Mouse (Mus musculus): ENCODE results near the gene Ndrg3. TPM values are rescaled to one million over a fixed set of nuclear protein-coding genes. Genes with fewer than 3 reads are reported as not detected.
"Not testable (repeated sequence)": the region's sequence is repeated elsewhere in the genome, so short reads cannot be mapped to it uniquely, and the experiment has no call there.

The Ndrg3 gene
- polyA plus RNA-seq, 1 experiment from 2014 or later: 48.2 TPM

DNA sequence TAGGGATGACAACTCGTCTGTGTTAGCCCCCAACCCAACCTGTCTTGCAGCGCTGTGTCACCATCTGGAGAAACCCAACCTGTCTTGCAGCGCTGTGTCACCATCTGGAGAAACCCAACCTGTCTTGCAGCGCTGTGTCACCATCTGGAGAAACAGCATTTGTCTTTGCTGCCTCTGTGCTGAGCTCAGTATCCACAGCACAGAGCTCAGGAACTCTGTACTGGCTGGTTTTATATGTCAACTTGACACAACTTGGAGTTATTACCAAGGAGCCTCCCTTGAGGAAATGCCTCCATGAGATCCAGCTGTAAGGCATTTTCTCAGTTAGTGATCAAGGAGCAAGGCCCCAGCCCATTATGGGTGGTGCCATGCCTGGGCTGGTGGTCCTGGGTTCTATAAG lies 66.8 kb downstream of the Ndrg3 start:
- DNase-seq (ENCODE audit: low spot score); H3K4me2 ChIP-seq (replicated peaks; ENCODE audit: low read depth, low read length); ATAC-seq (ENCODE audit: low FRiP score); H3K27me3 ChIP-seq (ENCODE audit: control insufficient read depth, insufficient read depth, low read length); H3K9me3 ChIP-seq (ENCODE audit: control insufficient read depth, low read length); H3K9ac ChIP-seq (ENCODE audit: low read depth, low read length); H3K27ac ChIP-seq (ENCODE audit: low read depth, low read length); H3K4me1 ChIP-seq (replicated peaks; ENCODE audit: control insufficient read depth, insufficient read depth, low read length); H3K36me3 ChIP-seq (ENCODE audit: control insufficient read depth, insufficient read depth, low read length); H3K4me3 ChIP-seq (ENCODE audit: low read depth, low read length): not testable (repeated sequence)
- 93% methylated on average over 4 of the region's 4 CpGs for WGBS

DNA sequence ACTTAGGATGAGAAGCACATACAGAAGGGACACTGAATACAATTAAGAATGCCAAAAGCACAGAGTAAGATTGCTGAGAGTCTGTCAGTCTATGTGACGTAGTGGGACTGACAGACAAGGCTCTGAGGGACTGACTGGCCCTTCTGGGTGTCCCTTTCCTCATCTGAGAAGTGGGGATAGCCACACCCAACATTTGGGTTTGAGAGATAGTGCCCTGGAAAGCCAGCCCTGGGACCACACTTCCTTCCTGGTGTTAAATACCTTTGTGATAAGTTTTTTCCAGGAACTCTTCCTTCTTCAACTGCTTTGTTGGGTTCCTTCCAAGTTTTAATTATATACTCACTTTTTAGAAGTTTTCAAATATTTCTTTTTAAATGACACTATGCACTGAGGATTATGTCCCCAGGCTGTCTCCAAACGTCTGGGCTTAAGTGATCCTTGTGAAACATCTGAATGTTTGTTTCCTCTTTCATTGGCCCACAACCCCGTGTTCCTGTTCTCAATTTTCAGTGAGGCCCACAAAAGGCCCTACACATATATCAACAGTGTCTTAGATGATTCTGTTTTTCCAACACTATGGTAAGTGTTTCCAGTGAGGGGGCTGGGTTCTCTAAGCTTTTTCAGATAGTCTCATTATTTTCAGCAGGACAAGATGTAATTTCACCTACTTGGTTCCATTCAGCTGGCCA lies 67.5 kb downstream of the Ndrg3 start:
- Histone ChIP-seq H3K4me3 (ENCODE audit: low read depth, low read length) (no peak overlapping the region), H3K27ac (ENCODE audit: low read depth, low read length) (no peak overlapping the region), H3K9ac (ENCODE audit: low read depth, low read length) (no peak overlapping the region), H3K4me1 (replicated peaks; ENCODE audit: control insufficient read depth, insufficient read depth, low read length) (no peaks in the 10 kb centered on the region), H3K4me2 (replicated peaks; ENCODE audit: low read depth, low read length) (no peak overlapping the region), H3K9me3 (ENCODE audit: control insufficient read depth, low read length) (no peaks in the 10 kb centered on the region), H3K27me3 (ENCODE audit: control insufficient read depth, insufficient read depth, low read length) (no peaks in the 10 kb centered on the region), H3K36me3 (ENCODE audit: control insufficient read depth, insufficient read depth, low read length) (no peaks in the 10 kb centered on the region)
- 72% methylated on average over 3 of the region's 3 CpGs for WGBS
- DNase-seq (ENCODE audit: low spot score) (no peak), ATAC-seq (ENCODE audit: low FRiP score) (no peak)

DNA sequence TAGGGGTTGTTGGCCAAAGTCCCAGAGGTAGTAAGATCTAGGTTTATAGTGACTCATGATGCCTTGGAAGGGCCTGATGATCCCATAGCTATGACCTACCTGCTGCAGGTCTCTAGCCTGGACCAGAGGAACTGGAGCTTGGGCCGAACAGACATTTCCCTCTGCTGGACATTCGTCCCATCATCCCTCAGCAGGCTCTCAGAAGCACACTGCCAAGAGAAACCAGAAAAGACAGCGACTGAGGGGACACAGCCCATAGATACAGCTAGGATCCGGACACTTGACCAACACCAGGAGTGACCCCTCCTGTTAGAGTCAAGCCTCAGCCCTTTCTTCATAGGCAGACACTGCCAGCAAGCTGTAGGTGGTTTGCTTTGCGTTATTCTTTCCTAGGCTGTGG lies 68.8 kb downstream of the Ndrg3 start:
- H3K36me3 ChIP-seq (ENCODE audit: control insufficient read depth, insufficient read depth, low read length): no peaks in the 10 kb centered on the region
- no peak for ATAC-seq (ENCODE audit: low FRiP score)
- WGBS: 84% methylated on average over 5 of the region's 5 CpGs

DNA sequence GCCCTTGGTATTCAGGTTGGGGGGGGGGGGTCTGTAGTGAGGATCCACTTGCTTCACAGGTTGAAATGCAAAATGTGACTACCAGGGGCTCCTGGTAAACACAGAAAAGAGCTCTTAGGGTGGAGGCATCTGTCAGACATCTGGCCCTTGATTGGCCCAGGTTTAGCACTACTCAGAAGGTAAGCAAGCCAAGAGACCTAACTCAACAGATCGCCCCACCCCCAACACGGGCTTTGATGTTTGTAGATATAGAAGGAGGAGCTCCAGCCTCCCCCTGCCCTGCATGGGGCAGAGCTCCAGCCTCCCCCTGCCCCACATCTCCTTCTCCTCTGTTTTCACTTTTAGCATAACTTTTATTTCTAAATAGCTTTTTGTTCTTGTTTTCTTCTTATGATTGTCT lies 72.1 kb downstream of the Ndrg3 start:
- H3K4me1 ChIP-seq (replicated peaks; ENCODE audit: control insufficient read depth, insufficient read depth, low read length): no peaks in the 10 kb centered on the region
- WGBS: 49% methylated on average over 2 of the region's 2 CpGs
- ATAC-seq (ENCODE audit: low FRiP score) (no peak), DNase-seq (ENCODE audit: low spot score) (no peak)
- no peaks in the 10 kb centered on the region for H3K9me3 ChIP-seq (ENCODE audit: control insufficient read depth, low read length)
- no peak overlapping the region for H3K9ac ChIP-seq (ENCODE audit: low read depth, low read length)
- H3K36me3 ChIP-seq (ENCODE audit: control insufficient read depth, insufficient read depth, low read length): no peaks in the 10 kb centered on the region
- no peak overlapping the region for H3K4me3 ChIP-seq (ENCODE audit: low read depth, low read length)
- no peak overlapping the region for H3K27ac ChIP-seq (ENCODE audit: low read depth, low read length)
- H3K27me3 ChIP-seq (ENCODE audit: control insufficient read depth, insufficient read depth, low read length): no peaks in the 10 kb centered on the region
- no peak overlapping the region for H3K4me2 ChIP-seq (replicated peaks; ENCODE audit: low read depth, low read length)

More for the DNA sequence above, 68.8 kb downstream of the Ndrg3 start:
- Histone ChIP-seq H3K4me1 (replicated peaks; ENCODE audit: control insufficient read depth, insufficient read depth, low read length) (no peaks in the 10 kb centered on the region), H3K9ac (ENCODE audit: low read depth, low read length) (no peak overlapping the region), H3K27me3 (ENCODE audit: control insufficient read depth, insufficient read depth, low read length) (no peaks in the 10 kb centered on the region), H3K4me2 (replicated peaks; ENCODE audit: low read depth, low read length) (no peak overlapping the region), H3K27ac (ENCODE audit: low read depth, low read length) (no peak overlapping the region), H3K4me3 (ENCODE audit: low read depth, low read length) (no peak overlapping the region), H3K9me3 (ENCODE audit: control insufficient read depth, low read length) (no peaks in the 10 kb centered on the region)
- no peak for DNase-seq (ENCODE audit: low spot score)

DNA sequence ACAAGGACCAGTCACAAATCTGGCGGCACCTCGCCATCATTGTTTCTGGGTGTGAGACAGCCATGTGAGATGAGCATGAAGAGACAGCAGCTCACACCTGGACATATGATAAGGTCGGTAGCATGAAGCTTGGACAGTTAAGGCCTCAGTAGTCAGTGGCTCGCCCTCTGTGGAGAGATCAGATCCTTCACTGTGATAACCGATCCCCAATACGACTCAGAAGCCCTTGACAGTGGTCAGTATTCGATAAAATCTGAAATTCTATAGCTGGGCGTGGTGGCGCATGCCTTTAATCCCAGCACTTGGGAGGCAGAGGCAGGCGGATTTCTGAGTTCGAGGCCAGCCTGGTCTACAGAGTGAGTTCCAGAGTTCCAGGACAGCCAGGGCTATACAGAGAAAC lies 72.7 kb downstream of the Ndrg3 start:
- 88% methylated on average over 11 of the region's 11 CpGs for WGBS
- H3K9ac ChIP-seq (ENCODE audit: low read depth, low read length); H3K27me3 ChIP-seq (ENCODE audit: control insufficient read depth, insufficient read depth, low read length); H3K4me2 ChIP-seq (replicated peaks; ENCODE audit: low read depth, low read length); H3K36me3 ChIP-seq (ENCODE audit: control insufficient read depth, insufficient read depth, low read length); DNase-seq (ENCODE audit: low spot score); H3K4me3 ChIP-seq (ENCODE audit: low read depth, low read length); H3K4me1 ChIP-seq (replicated peaks; ENCODE audit: control insufficient read depth, insufficient read depth, low read length); ATAC-seq (ENCODE audit: low FRiP score); H3K27ac ChIP-seq (ENCODE audit: low read depth, low read length); H3K9me3 ChIP-seq (ENCODE audit: control insufficient read depth, low read length): not testable (repeated sequence)

DNA sequence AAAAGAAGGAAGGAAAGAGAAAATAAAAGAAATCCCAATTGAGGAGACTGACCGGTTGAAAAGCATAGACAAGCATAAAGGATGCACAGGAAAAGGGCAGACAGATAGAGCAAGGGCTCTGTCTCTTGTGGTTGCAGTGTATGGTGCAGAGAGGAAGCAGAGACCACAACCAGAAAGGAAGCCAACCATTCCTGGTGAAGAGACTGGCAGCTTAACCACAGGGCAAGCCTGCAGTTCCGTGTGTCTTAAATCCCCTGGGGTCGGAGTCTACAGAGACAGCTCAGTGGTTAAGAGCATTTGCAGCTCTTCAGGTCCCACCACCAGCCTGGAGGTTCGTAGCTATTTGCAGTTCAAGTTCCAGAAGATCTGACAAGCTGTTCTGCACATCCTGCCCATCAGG lies 73.3 kb downstream of the Ndrg3 start:
- no peak overlapping the region for H3K4me3 ChIP-seq (ENCODE audit: low read depth, low read length)
- no peaks in the 10 kb centered on the region for H3K9me3 ChIP-seq (ENCODE audit: control insufficient read depth, low read length)
- H3K27me3 ChIP-seq (ENCODE audit: control insufficient read depth, insufficient read depth, low read length): no peaks in the 10 kb centered on the region
- DNase-seq (ENCODE audit: low spot score) (no peak), ATAC-seq (ENCODE audit: low FRiP score) (no peak)
- H3K27ac ChIP-seq (ENCODE audit: low read depth, low read length): no peak overlapping the region
- no peak overlapping the region for H3K4me2 ChIP-seq (replicated peaks; ENCODE audit: low read depth, low read length)
- no peaks in the 10 kb centered on the region for H3K36me3 ChIP-seq (ENCODE audit: control insufficient read depth, insufficient read depth, low read length)
- no peaks in the 10 kb centered on the region for H3K4me1 ChIP-seq (replicated peaks; ENCODE audit: control insufficient read depth, insufficient read depth, low read length)
- no peak overlapping the region for H3K9ac ChIP-seq (ENCODE audit: low read depth, low read length)
- 70% methylated on average over 4 of the region's 4 CpGs for WGBS

DNA sequence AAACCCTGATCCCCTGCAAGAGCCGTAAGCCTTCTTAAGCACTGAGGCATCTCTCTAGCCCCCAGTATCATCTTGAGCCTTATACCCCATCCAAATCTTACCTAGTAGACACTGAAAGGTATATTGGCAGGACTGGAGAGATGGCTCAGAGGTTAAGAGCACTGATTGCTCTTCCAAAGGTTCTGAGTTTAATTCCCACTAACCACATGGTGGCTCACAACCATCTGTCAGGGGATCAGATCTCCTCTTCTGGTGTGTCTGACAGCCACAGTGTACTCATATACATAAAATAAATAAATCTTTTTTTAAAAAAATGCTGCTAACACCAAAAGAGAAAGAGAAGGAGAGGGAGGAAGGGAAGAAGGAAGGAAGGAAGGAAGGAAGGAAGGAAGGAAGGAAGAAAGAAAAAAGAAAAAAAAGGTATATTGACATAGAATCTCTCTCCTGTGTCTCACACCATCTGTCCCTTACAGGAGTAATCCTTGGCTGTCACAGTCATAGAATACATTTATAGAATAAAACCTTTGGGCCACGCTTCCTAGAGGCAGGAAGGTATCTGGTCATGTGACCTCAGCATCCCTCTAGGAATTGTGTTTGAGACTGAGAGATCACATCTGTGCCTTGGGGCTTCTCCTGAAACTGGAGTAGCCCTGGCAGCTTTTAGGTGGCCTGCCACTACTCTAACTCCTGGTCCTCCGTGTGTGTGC lies 75.3 kb downstream of the Ndrg3 start:
- no peak overlapping the region for H3K4me2 ChIP-seq (replicated peaks; ENCODE audit: low read depth, low read length)
- no peaks in the 10 kb centered on the region for H3K9me3 ChIP-seq (ENCODE audit: control insufficient read depth, low read length)
- no peaks in the 10 kb centered on the region for H3K36me3 ChIP-seq (ENCODE audit: control insufficient read depth, insufficient read depth, low read length)
- H3K4me1 ChIP-seq (replicated peaks; ENCODE audit: control insufficient read depth, insufficient read depth, low read length): no peaks in the 10 kb centered on the region
- no peak overlapping the region for H3K9ac ChIP-seq (ENCODE audit: low read depth, low read length)
- DNase-seq (ENCODE audit: low spot score): no peak
- no peak for ATAC-seq (ENCODE audit: low FRiP score)
- no peak overlapping the region for H3K4me3 ChIP-seq (ENCODE audit: low read depth, low read length)
- WGBS: 81% methylated on average over 3 of the region's 3 CpGs
- H3K27me3 ChIP-seq (ENCODE audit: control insufficient read depth, insufficient read depth, low read length): no peaks in the 10 kb centered on the region
- H3K27ac ChIP-seq (ENCODE audit: low read depth, low read length): no peak overlapping the region

DNA sequence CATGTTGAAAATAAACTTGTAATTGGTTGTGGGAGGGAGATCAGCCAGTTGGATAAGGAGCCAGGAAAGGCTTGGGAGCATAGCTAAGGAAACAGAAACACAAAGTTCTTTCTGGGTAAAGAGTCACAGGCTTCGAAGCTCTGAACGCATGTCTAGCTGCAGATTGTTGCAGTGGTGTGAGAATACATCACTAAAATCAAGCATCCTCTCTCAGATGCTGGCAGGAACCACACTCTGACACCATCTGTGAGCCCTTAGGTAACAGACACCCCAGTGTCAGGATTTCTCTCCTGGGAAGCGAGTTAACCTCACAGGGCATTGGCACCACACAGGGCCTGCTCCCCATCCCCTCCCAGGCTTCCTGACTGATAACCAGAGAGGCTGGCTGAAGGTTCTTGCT lies 76.3 kb downstream of the Ndrg3 start:
- Histone ChIP-seq H3K27ac (ENCODE audit: low read depth, low read length) (no peak overlapping the region), H3K9me3 (ENCODE audit: control insufficient read depth, low read length) (no peaks in the 10 kb centered on the region), H3K4me1 (replicated peaks; ENCODE audit: control insufficient read depth, insufficient read depth, low read length) (no peaks in the 10 kb centered on the region), H3K27me3 (ENCODE audit: control insufficient read depth, insufficient read depth, low read length) (no peaks in the 10 kb centered on the region), H3K4me3 (ENCODE audit: low read depth, low read length) (no peak overlapping the region), H3K36me3 (ENCODE audit: control insufficient read depth, insufficient read depth, low read length) (no peaks in the 10 kb centered on the region), H3K9ac (ENCODE audit: low read depth, low read length) (no peak overlapping the region), H3K4me2 (replicated peaks; ENCODE audit: low read depth, low read length) (no peak overlapping the region)
- 79% methylated on average over 3 of the region's 3 CpGs for WGBS
- ATAC-seq (ENCODE audit: low FRiP score) (no peak), DNase-seq (ENCODE audit: low spot score) (no peak)

DNA sequence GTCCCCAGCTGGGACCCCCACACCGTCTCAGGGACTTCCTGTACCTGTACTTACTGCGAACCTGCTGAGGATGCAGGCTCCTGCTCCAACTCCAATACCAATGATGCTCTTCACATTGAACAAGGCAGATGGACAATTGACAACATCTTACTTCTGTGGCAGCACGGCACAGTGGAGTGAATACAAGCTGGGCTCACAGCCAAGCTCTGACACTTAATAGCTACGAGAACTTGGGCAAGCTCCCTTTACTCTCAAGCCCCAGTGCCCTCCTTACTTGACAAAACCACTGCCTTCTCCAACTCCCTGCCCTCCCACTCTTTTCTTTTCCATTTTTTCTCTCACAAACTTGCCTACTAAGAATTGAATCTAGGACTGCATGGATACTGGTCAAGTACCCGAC lies 78.7 kb downstream of the Ndrg3 start:
- Histone ChIP-seq H3K4me1 (replicated peaks; ENCODE audit: control insufficient read depth, insufficient read depth, low read length) (no peaks in the 10 kb centered on the region), H3K27ac (ENCODE audit: low read depth, low read length) (no peak overlapping the region), H3K4me3 (ENCODE audit: low read depth, low read length) (no peak overlapping the region), H3K9me3 (ENCODE audit: control insufficient read depth, low read length) (no peaks in the 10 kb centered on the region), H3K36me3 (ENCODE audit: control insufficient read depth, insufficient read depth, low read length) (no peaks in the 10 kb centered on the region), H3K9ac (ENCODE audit: low read depth, low read length) (no peak overlapping the region), H3K27me3 (ENCODE audit: control insufficient read depth, insufficient read depth, low read length) (no peaks in the 10 kb centered on the region), H3K4me2 (replicated peaks; ENCODE audit: low read depth, low read length) (no peak overlapping the region)
- 77% methylated on average over 5 of the region's 5 CpGs for WGBS
- DNase-seq (ENCODE audit: low spot score) (no peak), ATAC-seq (ENCODE audit: low FRiP score) (no peak)
